In the genomic region with DNA sequence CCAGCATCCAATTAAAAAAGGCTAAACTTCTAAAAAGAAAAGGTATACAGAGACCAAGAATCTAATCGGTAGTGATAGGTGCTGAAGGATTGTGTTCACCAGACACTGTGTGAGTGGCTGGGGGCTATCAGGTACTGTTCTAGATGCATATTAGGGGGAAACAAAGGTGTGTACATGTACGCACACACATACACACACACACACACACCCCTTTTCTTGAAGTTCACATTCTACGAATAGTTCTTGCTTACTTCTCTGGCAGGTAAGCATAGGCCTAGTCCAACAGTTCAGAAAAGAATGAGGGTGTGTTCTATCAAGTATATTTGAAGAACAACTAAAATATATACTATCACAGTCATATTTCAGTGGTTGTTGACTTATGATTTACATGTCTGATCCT, we compare ENCODE assay signal across 22 mouse cellular contexts.
DNase-seq lines count a peak whose midpoint lies in the region; ATAC-seq and TF ChIP-seq lines count a peak whose summit lies in the region.
"Had no signal": no experiment of that assay in that cellular context is flagged by ENCODE, and none has a peak within 500 bp of the region (broad histone marks: within the 10 kb centered on the region; RNA-seq: fewer than 3 reads in every experiment).

No protein-coding gene starts in this region.

- H3K36me3 ChIP-seq in lung, postnatal 0 days (ENCODE audit: insufficient read depth, low read length) = no peaks in the 10 kb centered on the region
- H3K36me3 ChIP-seq in midbrain, embryonic 13.5 days = no peaks in the 10 kb centered on the region
- no peaks in the 10 kb centered on the region for H3K36me3 ChIP-seq in midbrain, embryonic 11.5 days (ENCODE audit: control insufficient read depth, insufficient read depth, low read length)
- H3K36me3 ChIP-seq in midbrain, embryonic 15.5 days (replicated peaks) = no peaks in the 10 kb centered on the region
- no peaks in the 10 kb centered on the region for H3K36me3 ChIP-seq in midbrain, embryonic 14.5 days (ENCODE audit: control insufficient read depth, insufficient read depth, low read length)
- no peaks in the 10 kb centered on the region for H3K36me3 ChIP-seq in midbrain, embryonic 16.5 days (ENCODE audit: control insufficient read depth, insufficient read depth, low read length)
- H3K36me3 ChIP-seq in midbrain, embryonic 10.5 days = no peaks in the 10 kb centered on the region
- H3K36me3 ChIP-seq: G1E had no signal

- WGBS in lung, postnatal 0 days = 50% methylated on average over 3 of the region's 3 CpGs
- WGBS in midbrain, embryonic 13.5 days = 67% methylated on average over 3 of the region's 3 CpGs
- WGBS in midbrain, embryonic 11.5 days = 66% methylated on average over 3 of the region's 3 CpGs
- 65% methylated on average over 3 of the region's 3 CpGs for WGBS in midbrain, embryonic 15.5 days
- WGBS in midbrain, embryonic 14.5 days = 65% methylated on average over 3 of the region's 3 CpGs
- WGBS in midbrain, embryonic 16.5 days = 69% methylated on average over 3 of the region's 3 CpGs
- WGBS in midbrain, embryonic 10.5 days = 67% methylated on average over 3 of the region's 3 CpGs

- peak; percentile 89 for ATAC-seq in lung, postnatal 0 days
- peak; percentile 62; the same call in 1 of the 2 replicates for ATAC-seq in midbrain, embryonic 13.5 days
- no peak for ATAC-seq in midbrain, embryonic 11.5 days (ENCODE audit: low FRiP score)
- peak; percentile 20; the same call in 1 of the 2 replicates for ATAC-seq in midbrain, embryonic 15.5 days (replicated peaks)
- no peak for ATAC-seq in midbrain, embryonic 14.5 days (ENCODE audit: low FRiP score, low TSS enrichment)
- peak; percentile 69; the same call in 1 of the 2 replicates for ATAC-seq in midbrain, embryonic 16.5 days
- ATAC-seq: activated CD4-positive, CD25-positive, alpha-beta regulatory T cell, adult 4 months; CD4-positive, CD25-positive, alpha-beta regulatory T cell, adult 4 months; Patski had no signal

- H3K4me2 ChIP-seq in lung, postnatal 0 days (replicated peaks; ENCODE audit: low read depth, low read length) = no peak overlapping the region
- no peak overlapping the region for H3K4me2 ChIP-seq in midbrain, embryonic 13.5 days (replicated peaks)
- no peak overlapping the region for H3K4me2 ChIP-seq in midbrain, embryonic 11.5 days
- H3K4me2 ChIP-seq in midbrain, embryonic 15.5 days = no peak overlapping the region
- no peak overlapping the region for H3K4me2 ChIP-seq in midbrain, embryonic 14.5 days (ENCODE audit: low read length)
- no peak overlapping the region for H3K4me2 ChIP-seq in midbrain, embryonic 16.5 days (ENCODE audit: low read length)

- H3K27ac ChIP-seq in lung, postnatal 0 days (ENCODE audit: low read length) = peak overlapping the region; percentile 40; the same call in 1 of the 2 replicates
- H3K27ac ChIP-seq in midbrain, embryonic 13.5 days = no peak overlapping the region
- H3K27ac ChIP-seq in midbrain, embryonic 11.5 days (ENCODE audit: low read depth, low read length) = no peak overlapping the region
- no peak overlapping the region for H3K27ac ChIP-seq in midbrain, embryonic 15.5 days
- H3K27ac ChIP-seq in midbrain, embryonic 14.5 days (replicated peaks; ENCODE audit: low read depth, low read length) = no peak overlapping the region
- no peak overlapping the region for H3K27ac ChIP-seq in midbrain, embryonic 16.5 days (ENCODE audit: low read length)
- no peak overlapping the region for H3K27ac ChIP-seq in midbrain, embryonic 10.5 days (replicated peaks)

- H3K4me3 ChIP-seq in lung, postnatal 0 days (ENCODE audit: low read depth, low read length) = no peak overlapping the region
- H3K4me3 ChIP-seq in midbrain, embryonic 13.5 days (replicated peaks) = no peak overlapping the region
- no peak overlapping the region for H3K4me3 ChIP-seq in midbrain, embryonic 11.5 days (ENCODE audit: low read depth, low read length)
- no peak overlapping the region for H3K4me3 ChIP-seq in midbrain, embryonic 15.5 days
- H3K4me3 ChIP-seq in midbrain, embryonic 14.5 days (replicated peaks; ENCODE audit: low read depth, low read length) = no peak overlapping the region
- no peak overlapping the region for H3K4me3 ChIP-seq in midbrain, embryonic 16.5 days (ENCODE audit: low read depth, low read length)
- H3K4me3 ChIP-seq in midbrain, embryonic 10.5 days = no peak overlapping the region

- no peak for TF ChIP-seq CTCF in lung, postnatal 0 days (IDR thresholded peaks at IDR 0.05)

- DNase-seq in lung, postnatal 0 days (ENCODE audit: low spot score) = peak; percentile 50
- DNase-seq in lung, postnatal 14 days = no peak
- no peak for DNase-seq in midbrain, embryonic 11.5 days (ENCODE audit: low spot score, missing footprints)
- DNase-seq in midbrain, embryonic 14.5 days = no peak
- DNase-seq in midbrain, embryonic 10.5 days (ENCODE audit: low spot score) = no peak
- DNase-seq: adrenal gland, adult 2 months; adrenal gland, adult 8-10 months; adrenal gland, postnatal 10 days; adrenal gland, postnatal 14 days; adrenal gland, postnatal 25 days; adrenal gland, postnatal 36 days; B cell, adult 2 months; cerebellum, adult 11 months; cerebellum, adult 11-12 months had no signal

- no peaks in the 10 kb centered on the region for H3K27me3 ChIP-seq in lung, postnatal 0 days (replicated peaks; ENCODE audit: insufficient read depth, low read length)
- no peaks in the 10 kb centered on the region for H3K27me3 ChIP-seq in midbrain, embryonic 13.5 days
- H3K27me3 ChIP-seq in midbrain, embryonic 11.5 days (ENCODE audit: control insufficient read depth, insufficient read depth, low read length) = no peaks in the 10 kb centered on the region
- H3K27me3 ChIP-seq in midbrain, embryonic 15.5 days (replicated peaks) = no peaks in the 10 kb centered on the region
- no peaks in the 10 kb centered on the region for H3K27me3 ChIP-seq in midbrain, embryonic 14.5 days (ENCODE audit: control insufficient read depth, insufficient read depth, low read length)
- no peaks in the 10 kb centered on the region for H3K27me3 ChIP-seq in midbrain, embryonic 16.5 days (ENCODE audit: control insufficient read depth, insufficient read depth, low read depth, low read length)
- H3K27me3 ChIP-seq in midbrain, embryonic 10.5 days (ENCODE audit: low read depth, poor library complexity, severe bottlenecking) = no peaks in the 10 kb centered on the region
- H3K27me3 ChIP-seq: CH12.LX, Patski had no signal

- H3K4me1 ChIP-seq in lung, postnatal 0 days (ENCODE audit: insufficient read depth, low read depth, low read length) = no peaks in the 10 kb centered on the region
- no peaks in the 10 kb centered on the region for H3K4me1 ChIP-seq in midbrain, embryonic 13.5 days (replicated peaks)
- H3K4me1 ChIP-seq in midbrain, embryonic 11.5 days (ENCODE audit: control insufficient read depth, insufficient read depth, low read length) = no peaks in the 10 kb centered on the region
- H3K4me1 ChIP-seq in midbrain, embryonic 15.5 days = no peaks in the 10 kb centered on the region
- no peaks in the 10 kb centered on the region for H3K4me1 ChIP-seq in midbrain, embryonic 14.5 days (ENCODE audit: control insufficient read depth, insufficient read depth, low read length)
- no peaks in the 10 kb centered on the region for H3K4me1 ChIP-seq in midbrain, embryonic 16.5 days (ENCODE audit: control insufficient read depth, insufficient read depth, low read length)
- H3K4me1 ChIP-seq in midbrain, embryonic 10.5 days = no peaks in the 10 kb centered on the region

- no peaks in the 10 kb centered on the region for H3K9me3 ChIP-seq in lung, postnatal 0 days (ENCODE audit: low read length)
- no peaks in the 10 kb centered on the region for H3K9me3 ChIP-seq in midbrain, embryonic 13.5 days
- H3K9me3 ChIP-seq in midbrain, embryonic 11.5 days (ENCODE audit: control insufficient read depth, low read length) = no peaks in the 10 kb centered on the region
- no peaks in the 10 kb centered on the region for H3K9me3 ChIP-seq in midbrain, embryonic 15.5 days
- no peaks in the 10 kb centered on the region for H3K9me3 ChIP-seq in midbrain, embryonic 14.5 days (ENCODE audit: control insufficient read depth, low read length)
- no peaks in the 10 kb centered on the region for H3K9me3 ChIP-seq in midbrain, embryonic 16.5 days (replicated peaks; ENCODE audit: control insufficient read depth, low read length, poor library complexity, severe bottlenecking)
- H3K9me3 ChIP-seq in midbrain, embryonic 10.5 days (replicated peaks) = no peaks in the 10 kb centered on the region
- H3K9me3 ChIP-seq: G1E had no signal

- no peak overlapping the region for H3K9ac ChIP-seq in lung, postnatal 0 days (replicated peaks; ENCODE audit: low read depth)
- no peak overlapping the region for H3K9ac ChIP-seq in midbrain, embryonic 13.5 days (replicated peaks)
- H3K9ac ChIP-seq in midbrain, embryonic 11.5 days (ENCODE audit: low read length) = no peak overlapping the region
- H3K9ac ChIP-seq in midbrain, embryonic 15.5 days = no peak overlapping the region
- no peak overlapping the region for H3K9ac ChIP-seq in midbrain, embryonic 14.5 days (replicated peaks; ENCODE audit: low read length)
- H3K9ac ChIP-seq in midbrain, embryonic 16.5 days (ENCODE audit: low read depth, low read length) = no peak overlapping the region

- TF ChIP-seq EP300 in lung, postnatal 0 days (IDR thresholded peaks at IDR 0.05) = peak; percentile 74

Comparison
In these comparisons a context has a peak if more than half of its experiments do, and no peak if none do; other contexts are left out.
1. ATAC-seq: peak in lung, postnatal 0 days (single experiment), midbrain, embryonic 13.5 days (single experiment), midbrain, embryonic 15.5 days (single experiment) and midbrain, embryonic 16.5 days (single experiment); none in midbrain, embryonic 11.5 days (single experiment) and midbrain, embryonic 14.5 days (single experiment).